ENCODE assay signal across 12 mouse cellular contexts in the genomic region with DNA sequence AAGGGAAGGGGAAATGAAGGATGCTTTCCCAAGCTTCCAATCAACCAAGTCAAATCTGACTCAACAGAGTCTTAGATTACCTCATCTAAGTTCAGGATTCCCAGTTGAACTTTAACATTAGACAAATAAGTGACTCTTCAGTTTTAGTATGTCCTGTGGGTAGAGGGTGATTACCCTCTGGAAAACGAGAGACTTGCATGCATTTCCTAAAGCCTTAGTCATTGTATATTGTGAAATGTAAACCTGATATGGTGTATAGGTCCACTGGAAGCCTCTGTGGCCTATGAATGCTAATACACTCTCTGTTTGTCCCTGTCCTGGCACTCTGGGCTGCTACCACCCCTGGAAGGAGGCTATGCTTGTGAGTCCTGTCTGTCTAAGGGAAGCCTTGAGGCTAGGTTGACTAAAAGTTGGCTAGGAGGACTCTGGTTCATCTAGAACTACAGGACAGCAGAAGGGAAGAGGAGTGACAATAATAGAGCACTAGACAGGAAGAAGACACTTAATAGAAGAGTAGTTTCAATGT. TPM values are rescaled to one million over a fixed set of nuclear protein-coding genes. Genes with fewer than 3 reads are reported as not detected.
"Had no signal": no experiment of that assay in that cellular context is flagged by ENCODE, and none has a peak within 500 bp of the region (broad histone marks: within the 10 kb centered on the region; RNA-seq: fewer than 3 reads in every experiment).

No protein-coding gene starts in this region.

- DNase-seq: kidney, adult 8-10 months; kidney, postnatal 10 days; kidney, postnatal 36 days; layer of hippocampus, postnatal 36 days; liver; liver, embryonic 13.5 days; lung, embryonic 14.5 days; midbrain, embryonic 14.5 days; thymus, adult 18-20 months; thymus, postnatal 36 days had no signal

- ATAC-seq: lung, postnatal 0 days had no signal

RNA-seq across cellular contexts. Expression of a gene that starts 16.3 kb away (rescaled TPM):
- total RNA-seq: megakaryocyte-erythroid progenitor cell, adult 5-6 weeks had no signal
